Mouse (Mus musculus) embryonic fibroblast, embryonic 13.5 days (primary cell): ENCODE data around the gene Gm8764.

Experiments used
- CTCF ChIP-seq: IDR thresholded peaks from 2 replicates; pipeline ENCODE4 v1.5.1; 2011; ENCODE audit warnings: mild to moderate bottlenecking, control low read depth, low read length, moderate library complexity, borderline replicate concordance; ENCODE audit not compliant: insufficient read depth
- POLR2A ChIP-seq: IDR thresholded peaks from 2 replicates; pipeline ENCODE4 v1.6.1; 2011; ENCODE audit warnings: low read depth, mild to moderate bottlenecking, control low read depth, low read length, moderate library complexity

GRCm38 (mm10) chr10:104210268-104210990 is 50.6 kb downstream of the Gm8764 start:
- TF ChIP-seq CTCF (no peak), POLR2A (no peak)
